Mouse (Mus musculus) thymus, adult 2 months (tissue): ENCODE data around the gene Akip1. TPM values are rescaled to one million over a fixed set of nuclear protein-coding genes. Genes with fewer than 3 reads are reported as not detected.

Experiments
- DNase-seq: peaks from one replicate; pipeline ENCODE4 v3.0.0; 2021
- H3K27ac ChIP-seq: fragments of 200-500 bp; 2 replicates; pipeline ENCODE4 v1.5.1; 2012; ENCODE audit warnings: low read length, control low read depth; ENCODE audit not compliant: control insufficient read depth, insufficient read depth
- H3K27me3 ChIP-seq: fragments of 200-500 bp; 2 replicates; pipeline ENCODE4 v1.6.1; 2012; ENCODE audit warnings: mild to moderate bottlenecking, low read length, moderate library complexity, mixed read lengths; ENCODE audit not compliant: control insufficient read depth, insufficient read depth
- H3K36me3 ChIP-seq: fragments of 200-500 bp; 2 replicates; pipeline ENCODE4 v1.6.1; 2012; ENCODE audit warnings: mild to moderate bottlenecking, low read length, moderate library complexity; ENCODE audit not compliant: control insufficient read depth, insufficient read depth
- H3K4me1 ChIP-seq: fragments of 200-500 bp; replicated peaks from 2 replicates; pipeline ENCODE4 v1.6.1; 2012; ENCODE audit warnings: low read length; ENCODE audit not compliant: control insufficient read depth, insufficient read depth
- H3K4me3 ChIP-seq: fragments of 200-500 bp; 2 replicates; pipeline ENCODE4 v1.5.1; 2012; ENCODE audit warnings: mild to moderate bottlenecking, low read length, control low read depth, moderate library complexity; ENCODE audit not compliant: control insufficient read depth, insufficient read depth
- CTCF ChIP-seq: fragments of 200-500 bp; IDR thresholded peaks from 2 replicates; pipeline ENCODE4 v1.5.1; 2012; ENCODE audit warnings: mild to moderate bottlenecking, control low read depth, low read length, moderate library complexity, borderline replicate concordance; ENCODE audit not compliant: control insufficient read depth, poor library complexity, insufficient read depth; ENCODE audit errors: extremely low read depth
- POLR2A ChIP-seq: fragments of 200-500 bp; IDR thresholded peaks from 2 replicates; pipeline ENCODE4 v1.6.1; 2012; ENCODE audit warnings: mild to moderate bottlenecking, low read length, control low read depth, moderate library complexity; ENCODE audit not compliant: control insufficient read depth, poor library complexity, insufficient read depth; ENCODE audit errors: extremely low read depth
- WGBS: fragments of 180-500 bp; shearing (Covaris S2); methylation state at CpG from one replicate; pipeline ENCODE4 v1.1.7; 2018; 5-methylcytosine and 5-hydroxymethylcytosine counted together
- polyA plus RNA-seq: library from polyadenylated mRNA; depleted of rRNA; stranded (reverse); fragments of >200 nt; gene quantifications from 2 replicates; pipeline ENCODE4 v1.2.3, GENCODE M21; 2012

Gene Akip1
- polyA plus RNA-seq, 1 experiment: 14.6 TPM

GRCm38 (mm10) chr7:109669426-109670170 lies 33.9 kb upstream of the Akip1 start:
- DNase-seq: no peak
- H3K4me1 ChIP-seq: 0 out of 2 replicates have a peak, but pooled peaks cover 5% of the 10 kb centered on the region
- TF ChIP-seq CTCF (no peak), POLR2A (no peak)
- WGBS: 88% methylated on average over 5 of the region's 5 CpGs
- peaks cover 7% of the 10 kb centered on the region; the same call in 1 of the 2 replicates for H3K27me3 ChIP-seq
- H3K27ac ChIP-seq: no peak overlapping the region
- no peaks in the 10 kb centered on the region for H3K36me3 ChIP-seq
- H3K4me3 ChIP-seq: no peak overlapping the region

- Histone ChIP-seq H3K36me3 (no peaks in the 10 kb centered on the region), H3K27me3 (peaks cover 7% of the 10 kb centered on the region; the same call in 1 of the 2 replicates), H3K27ac (no peak overlapping the region), H3K4me1 (0 out of 2 replicates have a peak, but pooled peaks cover 5% of the 10 kb centered on the region), H3K4me3 (peak overlapping the region; percentile 38)
- DNase-seq: peak; percentile 2
- TF ChIP-seq POLR2A (no peak), CTCF (no peak)
- 16% methylated on average over 42 of the region's 44 CpGs for WGBS
These were observed 31.7 kb upstream of the Akip1 start for GRCm38 (mm10) chr7:109671581-109672471.

- H3K4me3 ChIP-seq: no peak overlapping the region
- 52% methylated on average over 4 of the region's 4 CpGs for WGBS
- 0 out of 2 replicates have a peak, but pooled peaks cover 5% of the 10 kb centered on the region for H3K4me1 ChIP-seq
- peaks cover 7% of the 10 kb centered on the region; the same call in 1 of the 2 replicates for H3K27me3 ChIP-seq
- DNase-seq: no peak
- H3K27ac ChIP-seq: no peak overlapping the region
- H3K36me3 ChIP-seq: no peaks in the 10 kb centered on the region
- no peak for TF ChIP-seq POLR2A
- no peak for TF ChIP-seq CTCF
These were observed 28.4 kb upstream of the Akip1 start for GRCm38 (mm10) chr7:109674944-109675628.

- no peak for DNase-seq
- H3K27me3 ChIP-seq: no peaks in the 10 kb centered on the region
- no peak for TF ChIP-seq POLR2A
- TF ChIP-seq CTCF: no peak
- no peak overlapping the region for H3K4me3 ChIP-seq
- no peak overlapping the region for H3K27ac ChIP-seq
- H3K36me3 ChIP-seq: no peaks in the 10 kb centered on the region
- no peaks in the 10 kb centered on the region for H3K4me1 ChIP-seq
- whole genome bisulfite sequencing: 97% methylated on average over 2 of the region's 2 CpGs
These were observed 23.2 kb upstream of the Akip1 start for GRCm38 (mm10) chr7:109680284-109680683.

- Histone ChIP-seq H3K4me3 (no peak overlapping the region), H3K27me3 (no peaks in the 10 kb centered on the region), H3K4me1 (no peaks in the 10 kb centered on the region), H3K36me3 (no peaks in the 10 kb centered on the region), H3K27ac (no peak overlapping the region)
- 94% methylated on average over 1 of the region's 1 CpGs for WGBS
- TF ChIP-seq POLR2A (no peak), CTCF (no peak)
- no peak for DNase-seq
These were observed 22.6 kb upstream of the Akip1 start for GRCm38 (mm10) chr7:109680879-109681278.
